Mouse (Mus musculus): Measurements from ENCODE around the gene Cdh22.

DNA sequence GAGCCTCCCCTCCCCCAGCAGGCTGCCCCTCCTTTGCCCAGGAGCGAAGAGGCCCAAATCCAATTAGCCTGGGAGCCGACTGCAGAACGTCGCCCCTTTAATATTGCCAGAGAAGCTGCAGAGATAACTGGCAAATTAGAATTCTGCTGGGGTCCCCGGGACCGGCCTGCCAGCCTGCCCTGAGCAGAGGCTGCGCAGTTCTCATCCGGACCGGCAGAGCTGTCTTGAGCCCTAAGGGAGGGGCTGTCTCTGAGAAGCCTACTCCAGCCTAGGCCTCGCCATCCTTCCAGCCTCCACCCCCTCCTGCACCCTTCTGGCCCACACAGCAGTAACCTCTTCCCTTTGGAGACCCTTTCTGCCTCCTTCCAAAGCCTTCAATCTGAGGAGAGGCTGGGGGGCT, 19.2 kb upstream of the Cdh22 start:
- TF ChIP-seq CTCF (conservative IDR thresholded peaks at IDR 0.05; ENCODE audit: insufficient read depth, insufficient read length, low read depth, low read length) (no peak), POLR2A (IDR thresholded peaks at IDR 0.05; ENCODE audit: low read depth, low read length) (no peak)

Data from kidney, adult 2 months (tissue).